Mouse (Mus musculus) gastrocnemius, adult 8-10 months (tissue): ENCODE data around the gene Pop4. TPM values are rescaled to one million over a fixed set of nuclear protein-coding genes. Genes with fewer than 3 reads are reported as not detected.
A peak's percentile ranks its signal among the peaks of the same experiment; 100 is the strongest.
"Not testable (repeated sequence)": the region's sequence is repeated elsewhere in the genome, so short reads cannot be mapped to it uniquely, and the experiment has no call there.

ENCODE experiments used
- DNase-seq, 2 experiments: peaks; one replicate each; pipeline ENCODE4 v3.0.0; 2022; ENCODE audit warnings: low spot score in 2 of 2
- total RNA-seq, 4 experiments: library from RNA; stranded (reverse); gene quantifications; 2 replicates each; pipeline ENCODE4 v1.2.4; 2022

Pop4 gene
- 1 to 10 TPM; 6.2 to 7.5 (median 7.3) TPM for total RNA-seq

DNA sequence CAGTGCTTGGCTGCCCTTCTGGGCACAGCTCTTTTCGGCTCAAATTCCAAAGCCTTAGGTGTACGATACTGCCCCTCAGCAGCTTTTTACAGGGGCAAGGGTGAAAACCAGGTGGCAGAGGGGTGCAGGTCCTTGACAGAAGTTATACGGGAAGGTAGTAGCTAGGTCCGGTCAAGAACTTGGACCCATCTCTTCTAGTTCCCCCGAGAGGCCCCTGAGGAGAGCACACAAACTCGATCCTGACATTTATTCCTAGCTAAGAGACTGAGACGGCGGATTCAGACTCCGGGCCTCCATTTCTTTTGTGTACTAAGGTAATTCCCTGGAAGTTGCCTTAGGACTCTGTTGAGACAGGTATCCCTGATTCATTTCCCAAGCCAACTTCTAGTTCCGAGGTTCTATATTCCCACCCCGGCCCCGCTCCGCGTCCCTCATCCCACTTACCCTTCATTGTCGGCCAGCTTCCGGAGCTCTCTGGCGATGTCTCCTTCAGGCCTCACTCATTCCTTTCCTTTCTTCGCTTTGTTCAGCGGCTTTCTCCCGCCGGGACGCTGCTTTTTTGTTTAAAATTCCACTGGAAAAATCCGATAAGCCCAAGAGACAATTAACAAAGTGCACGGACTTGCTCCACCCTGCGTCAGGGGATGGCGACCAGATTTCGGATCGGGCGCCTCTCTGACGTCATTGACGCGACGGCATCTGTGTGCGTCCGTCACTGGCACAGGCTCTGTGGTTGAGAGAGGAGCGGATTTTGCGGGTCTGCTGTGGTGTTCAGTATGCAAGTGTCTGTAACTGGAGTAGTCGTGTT is at the start of gene Pop4:
TSS of gene Pop4 (minus strand) at position 721 of the 808 bp plus-strand sequence.
- DNase-seq: peak; percentile 79 to 80

DNA sequence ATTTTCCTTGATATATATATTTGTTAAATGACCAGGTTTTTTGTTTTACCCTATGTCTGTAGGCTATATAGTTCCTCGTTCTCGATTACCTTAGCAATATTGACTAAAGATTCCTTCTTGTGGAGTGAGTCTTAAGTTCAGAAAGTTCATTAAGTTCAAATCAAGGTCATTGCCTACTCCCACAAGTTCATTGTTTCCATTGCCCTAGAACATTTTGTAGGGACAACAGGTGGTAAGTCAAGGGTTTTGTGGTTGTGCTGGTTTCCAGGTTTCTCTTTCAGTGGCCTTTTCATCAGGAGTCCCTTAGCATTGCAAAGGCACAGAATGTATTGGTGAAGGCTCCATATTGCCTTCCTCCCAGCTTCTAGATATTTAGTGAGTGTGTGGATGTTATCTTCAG is 49.4 kb upstream of the Pop4 start:
- no peak for DNase-seq

GRCm38 (mm10) chr7:38282192-38282591 is 11.0 kb upstream of the Pop4 start:
- not testable (repeated sequence) for DNase-seq

- no peak for DNase-seq
These were observed 1.3 kb upstream of the Pop4 start for GRCm38 (mm10) chr7:38272551-38272950.

- no peak for DNase-seq
These were observed 636 bp upstream of the Pop4 start for GRCm38 (mm10) chr7:38271859-38272258.

DNA sequence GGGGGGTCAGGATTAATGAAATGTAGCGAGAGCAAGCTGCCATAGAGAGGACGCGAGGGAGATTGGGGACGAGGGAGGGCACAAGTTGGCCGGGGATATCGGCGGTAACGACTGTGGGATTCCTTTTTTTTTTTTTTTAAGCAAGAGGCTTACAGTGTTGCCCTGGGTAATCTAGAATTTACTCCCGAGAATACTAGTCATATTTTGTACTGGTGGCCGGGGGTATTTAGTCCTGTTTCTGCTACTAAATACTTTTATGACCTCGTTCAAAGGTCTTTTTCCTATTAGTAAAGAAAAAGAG is 238 bp upstream of the Pop4 start:
- DNase-seq: no peak

DNA sequence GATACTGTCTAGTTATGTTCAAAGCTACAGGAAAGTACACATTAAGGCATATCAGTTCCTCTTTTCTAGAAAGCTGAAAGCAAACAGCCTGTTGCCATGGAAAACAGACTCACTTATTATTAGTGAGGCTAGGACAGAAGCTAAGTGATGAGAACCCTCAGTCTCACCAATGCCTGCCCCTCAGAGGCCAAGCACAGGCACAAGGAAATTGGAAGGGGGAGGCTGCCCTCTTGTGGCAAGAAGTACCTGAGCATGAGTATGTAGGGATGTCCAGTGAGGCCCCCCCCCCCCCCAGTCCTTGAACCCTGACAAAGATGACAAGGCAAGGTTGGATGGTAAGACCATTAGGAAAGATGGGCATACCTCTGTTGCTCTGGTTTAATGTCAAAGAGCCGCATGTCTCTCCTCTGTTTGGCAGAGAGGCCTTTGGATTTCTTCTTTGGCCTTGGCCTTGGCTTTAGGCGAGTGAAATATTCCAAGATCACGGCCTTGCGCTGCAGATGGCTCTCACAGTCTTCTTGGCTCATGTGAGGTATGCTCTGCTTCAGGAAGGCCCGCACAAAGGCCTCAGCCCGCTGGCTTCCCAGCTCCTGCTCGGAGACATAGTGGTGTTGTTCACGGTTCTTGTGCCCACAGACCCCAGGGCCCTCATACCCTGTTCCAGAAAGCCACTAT is 4.1 kb downstream of the Pop4 start:
- DNase-seq: peak; percentile 43 to 49

- DNase-seq: no peak
These were observed 8.8 kb downstream of the Pop4 start for GRCm38 (mm10) chr7:38262406-38262805.

DNA sequence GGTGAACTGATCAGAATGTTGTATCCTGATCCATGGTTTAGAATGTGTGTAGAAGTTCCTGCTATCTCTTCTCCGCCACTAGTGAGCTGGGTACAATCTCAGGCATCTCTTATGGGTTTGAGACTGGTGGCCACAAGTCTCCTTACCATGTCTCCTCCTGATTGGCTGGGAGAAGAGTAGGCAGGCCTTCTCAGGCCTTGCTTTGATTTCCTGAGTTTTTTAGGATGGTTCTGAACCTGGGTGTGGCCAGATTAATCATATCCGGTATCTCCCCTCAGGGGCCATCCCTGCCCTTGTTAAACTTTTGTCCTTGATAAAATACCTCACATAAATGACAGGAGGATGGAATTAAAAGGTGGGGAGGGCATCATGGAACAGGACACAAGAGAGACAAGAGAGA is 11.6 kb downstream of the Pop4 start:
- DNase-seq: no peak

DNA sequence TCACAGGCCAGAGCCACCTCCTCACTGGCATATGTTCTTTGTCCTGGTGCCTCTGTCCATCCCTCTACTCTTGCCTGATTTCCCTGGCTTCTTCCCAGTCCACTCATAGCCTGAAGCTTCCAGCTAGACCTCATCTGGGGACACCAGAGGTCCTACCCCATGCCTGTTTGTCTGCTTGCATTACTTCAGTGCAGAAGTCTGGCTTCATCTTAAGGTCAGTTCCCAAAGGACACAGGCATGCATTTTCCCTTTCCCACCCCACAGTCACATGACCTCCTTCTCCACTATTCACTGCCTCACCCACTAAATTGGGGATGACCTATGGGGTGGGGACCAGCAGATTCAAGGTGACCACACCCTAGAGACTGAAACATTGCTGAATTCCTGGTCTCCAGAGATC is 17.8 kb downstream of the Pop4 start:
- no peak for DNase-seq

- no peak for DNase-seq
These were observed 19.6 kb downstream of the Pop4 start for GRCm38 (mm10) chr7:38251494-38252216.

DNA sequence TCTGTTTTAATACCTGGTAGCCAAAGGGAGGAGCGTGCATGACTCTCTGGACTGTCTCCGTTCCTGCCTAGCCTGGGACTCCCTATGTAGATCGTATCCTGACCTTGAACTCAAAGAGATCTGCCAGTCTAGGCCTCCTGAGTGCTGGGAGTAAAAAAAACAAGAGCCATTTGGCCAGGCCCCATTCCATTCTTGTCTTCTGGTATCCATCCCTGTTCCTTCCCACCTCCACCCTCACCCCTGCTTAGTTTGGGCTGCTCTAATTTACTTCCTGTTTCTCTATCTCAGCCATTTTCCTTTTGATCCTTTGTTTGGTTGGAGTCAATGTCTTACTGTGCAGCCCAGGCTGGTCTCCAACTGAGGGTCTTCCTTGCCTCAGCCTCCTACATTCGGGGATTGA is 28.8 kb downstream of the Pop4 start:
- DNase-seq: no peak

DNA sequence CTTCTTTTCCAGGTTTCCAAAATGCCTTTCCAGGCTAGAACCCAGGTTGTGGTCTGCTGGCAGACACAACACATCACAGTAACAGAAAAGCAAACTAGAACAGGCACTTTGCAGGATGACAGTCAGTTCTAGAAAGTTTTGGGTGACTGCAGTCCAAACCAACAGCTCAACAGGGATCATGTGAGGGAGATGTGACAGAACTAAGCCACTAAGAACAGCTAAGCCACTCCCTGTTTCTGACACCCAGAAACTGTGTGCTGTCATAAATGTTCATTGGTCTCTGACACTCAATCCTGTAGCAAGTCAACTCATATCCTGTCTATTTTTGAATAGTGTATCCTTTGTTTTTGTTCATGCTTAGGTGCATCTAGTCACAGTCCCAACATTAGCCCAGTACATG is 34.1 kb downstream of the Pop4 start:
- DNase-seq: no peak

GRCm38 (mm10) chr7:38236400-38237105 is 34.7 kb downstream of the Pop4 start:
- no peak for DNase-seq

DNA sequence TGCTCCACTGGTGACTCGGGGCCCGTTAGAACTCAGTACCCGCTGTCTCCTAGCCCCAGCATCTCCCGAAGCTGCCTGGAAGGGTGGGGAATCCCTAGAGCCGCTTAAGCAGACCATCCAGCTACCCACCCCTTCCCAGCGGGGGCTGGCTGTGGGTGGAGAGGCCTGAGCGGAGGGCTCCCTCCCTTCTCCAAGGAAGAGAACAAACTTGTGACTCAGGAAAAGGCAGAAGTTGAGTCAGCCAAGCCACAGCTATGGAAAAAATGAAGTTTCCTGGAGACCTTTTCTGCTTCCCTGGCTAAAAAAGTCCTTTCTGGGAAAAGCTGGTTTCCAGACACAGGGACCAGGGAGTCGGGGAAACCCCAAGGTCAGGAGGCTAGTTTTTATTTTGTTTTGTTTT is 40.9 kb downstream of the Pop4 start:
- peak; percentile 49 to 57 for DNase-seq

DNA sequence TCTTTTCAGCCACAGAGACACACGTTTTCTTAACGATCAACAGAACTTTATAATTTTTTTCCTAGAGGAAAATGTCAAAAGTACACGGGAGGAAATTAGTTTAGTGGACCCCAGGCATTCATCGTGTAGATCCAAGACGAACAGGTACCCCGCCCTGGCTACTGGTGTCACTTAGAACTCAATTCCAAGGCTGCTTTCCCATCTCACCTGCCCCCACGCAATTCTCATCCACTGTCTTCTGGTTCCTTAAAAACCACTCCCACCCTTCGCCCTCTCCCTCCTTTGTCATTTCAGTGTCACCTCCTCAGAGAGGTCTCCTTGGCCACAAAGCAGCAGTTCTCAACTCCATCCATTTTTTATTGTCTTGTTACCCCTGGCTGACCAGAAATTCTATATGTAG is 42.9 kb downstream of the Pop4 start:
- DNase-seq: no peak

DNA sequence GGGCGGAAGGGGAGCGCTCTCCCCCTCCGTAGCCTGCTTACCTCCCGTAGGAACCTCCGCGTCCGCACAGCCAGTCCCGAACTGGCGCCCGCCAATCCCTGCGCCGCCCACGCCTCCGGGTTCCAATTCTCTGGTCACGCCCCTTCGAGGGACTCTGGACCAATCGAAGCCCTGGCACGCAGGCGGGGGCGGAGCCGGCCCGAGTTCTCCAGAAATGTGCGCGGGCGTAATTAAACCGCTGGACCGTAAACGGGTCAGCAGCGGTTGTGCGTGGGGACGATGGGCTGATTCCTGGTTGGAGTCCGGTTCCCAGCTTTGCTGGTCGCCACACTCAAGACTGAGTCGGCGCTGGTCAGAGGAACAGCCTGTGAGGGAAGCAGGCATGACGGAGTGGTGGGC is 43.3 kb downstream of the Pop4 start, which contains the start of gene Plekhf1:
TSS of gene Plekhf1 (minus strand) at position 117 of the 399 bp plus-strand sequence.
- DNase-seq: peak; percentile 94 to 95

DNA sequence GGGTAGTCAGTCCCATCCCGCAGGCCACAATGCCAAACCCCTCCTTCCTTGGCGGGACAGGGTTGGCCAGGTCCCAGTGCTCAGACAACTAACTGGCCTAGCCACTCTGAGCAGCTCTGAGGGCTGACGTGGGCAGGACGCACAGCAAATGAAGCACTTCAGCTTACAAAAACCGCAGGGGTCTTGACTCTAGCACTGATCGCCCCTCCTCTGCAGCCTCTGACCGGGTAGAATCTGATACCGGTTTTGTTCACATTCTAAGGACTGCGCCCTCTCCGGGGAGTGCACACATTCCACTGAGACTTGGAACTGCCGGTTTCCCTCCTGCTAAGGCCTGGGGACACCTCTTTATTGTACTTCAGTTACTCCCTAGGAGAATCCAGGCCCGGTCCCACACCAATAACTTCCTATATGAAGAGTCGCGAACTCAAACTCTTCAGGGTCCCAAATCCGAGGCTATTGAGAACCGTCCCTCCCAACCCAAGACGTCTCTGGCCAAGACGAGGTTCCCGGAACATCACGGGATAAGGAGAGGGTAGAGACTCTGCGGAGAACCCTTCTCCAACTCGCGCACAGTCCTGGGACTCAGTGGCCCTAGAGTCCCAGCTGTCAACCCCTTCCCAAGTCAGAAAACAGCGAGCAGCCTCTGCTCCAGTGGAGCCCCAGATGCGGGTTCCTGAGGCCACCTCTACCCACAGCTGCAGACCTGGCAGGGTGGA is 43.9 kb downstream of the Pop4 start:
- peak; percentile 92 to 94 for DNase-seq

DNA sequence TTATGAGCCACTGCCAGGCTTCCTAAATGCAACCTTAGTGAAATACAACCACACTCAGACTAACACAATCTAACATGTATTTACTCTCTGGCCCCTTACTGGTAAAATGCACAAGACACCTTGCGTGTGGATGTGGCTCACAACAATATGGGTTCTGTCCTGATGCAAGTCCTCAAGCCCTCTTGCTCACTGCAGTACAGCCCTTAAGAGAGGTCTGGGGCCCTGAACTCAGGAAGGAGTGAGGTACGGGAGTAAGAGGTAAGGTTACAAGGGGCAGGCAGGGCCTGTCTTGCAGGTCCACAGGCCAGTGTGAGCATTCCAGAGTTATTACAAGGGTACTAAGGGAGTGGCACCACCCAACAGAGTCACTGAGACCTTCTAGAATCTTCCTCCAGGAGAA is 45.0 kb downstream of the Pop4 start:
- no peak for DNase-seq

DNA sequence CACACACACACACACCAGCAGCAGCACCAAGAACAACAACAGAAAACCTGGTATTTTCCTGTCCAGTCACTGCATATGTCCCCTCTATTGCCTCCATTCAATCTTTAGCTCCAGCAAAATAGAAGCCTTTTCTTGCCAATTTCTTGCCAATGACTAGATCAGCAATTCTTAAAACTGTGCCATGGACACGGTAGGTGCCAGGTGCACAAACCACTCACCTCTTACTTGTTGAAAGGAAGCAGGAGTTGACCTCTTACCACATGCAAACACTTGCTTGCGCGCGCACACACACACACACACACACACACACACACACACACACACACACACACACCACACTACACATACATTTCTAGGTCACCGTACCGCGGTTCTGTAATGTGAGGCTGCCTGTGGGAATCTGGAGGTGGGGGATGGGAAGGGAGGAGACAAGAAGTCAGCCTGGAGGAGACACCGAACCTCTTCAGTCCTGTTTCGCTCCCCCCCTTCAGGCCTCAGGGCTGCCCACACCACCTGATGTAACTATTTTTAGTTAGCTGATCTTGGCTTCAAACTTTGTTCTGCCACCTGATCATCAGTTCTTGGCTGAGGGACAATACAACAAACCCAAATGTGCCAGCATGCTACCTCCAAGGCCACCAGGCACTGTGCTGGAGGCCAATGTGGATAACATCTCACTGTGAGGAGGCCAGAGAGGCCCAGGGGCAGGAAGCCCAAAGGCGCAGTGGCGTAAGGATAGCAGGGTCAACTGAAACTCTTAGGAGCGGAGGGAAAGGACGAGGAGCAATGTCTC is 46.5 kb downstream of the Pop4 start:
- DNase-seq: peak; percentile 59 to 77
